Mouse (Mus musculus) frontal cortex, postnatal 14 days (tissue): ENCODE data around the gene Egr2.
A peak's percentile ranks its signal among the peaks of the same experiment; 100 is the strongest.

Experiments used
- DNase-seq, 2 experiments: peaks; one replicate each; pipeline ENCODE4 v3.0.0; 2022; ENCODE audit warnings: low spot score in 2 of 2

The Egr2 gene

GRCm38 (mm10) chr10:67538585-67539400 is 3.5 kb downstream of the Egr2 start:
- peak in 1 of 2 experiments; percentile 10 for DNase-seq

- DNase-seq, result no peak
These were observed 4.1 kb downstream of the Egr2 start for GRCm38 (mm10) chr10:67539401-67539730.

DNA sequence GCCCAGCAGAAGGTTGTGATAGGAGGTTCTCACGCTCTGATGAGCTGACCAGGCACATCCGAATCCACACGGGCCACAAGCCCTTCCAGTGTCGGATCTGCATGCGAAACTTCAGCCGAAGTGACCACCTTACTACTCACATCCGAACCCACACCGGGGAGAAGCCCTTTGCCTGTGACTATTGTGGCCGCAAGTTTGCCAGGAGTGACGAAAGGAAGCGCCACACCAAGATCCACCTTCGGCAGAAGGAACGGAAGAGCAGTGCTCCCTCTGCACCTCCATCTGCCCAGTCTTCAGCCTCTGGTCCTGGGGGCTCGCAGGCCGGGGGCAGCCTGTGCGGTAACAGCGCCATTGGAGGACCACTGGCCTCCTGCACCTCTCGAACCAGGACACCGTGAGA is 5.3 kb downstream of the Egr2 start:
- no peak for DNase-seq

- peak in 1 of 2 experiments; percentile 11 for DNase-seq
These were observed 12.6 kb downstream of the Egr2 start for GRCm38 (mm10) chr10:67547850-67548260.

- DNase-seq, result peak; percentile 57
These were observed 13.1 kb downstream of the Egr2 start for GRCm38 (mm10) chr10:67548261-67548854.

DNA sequence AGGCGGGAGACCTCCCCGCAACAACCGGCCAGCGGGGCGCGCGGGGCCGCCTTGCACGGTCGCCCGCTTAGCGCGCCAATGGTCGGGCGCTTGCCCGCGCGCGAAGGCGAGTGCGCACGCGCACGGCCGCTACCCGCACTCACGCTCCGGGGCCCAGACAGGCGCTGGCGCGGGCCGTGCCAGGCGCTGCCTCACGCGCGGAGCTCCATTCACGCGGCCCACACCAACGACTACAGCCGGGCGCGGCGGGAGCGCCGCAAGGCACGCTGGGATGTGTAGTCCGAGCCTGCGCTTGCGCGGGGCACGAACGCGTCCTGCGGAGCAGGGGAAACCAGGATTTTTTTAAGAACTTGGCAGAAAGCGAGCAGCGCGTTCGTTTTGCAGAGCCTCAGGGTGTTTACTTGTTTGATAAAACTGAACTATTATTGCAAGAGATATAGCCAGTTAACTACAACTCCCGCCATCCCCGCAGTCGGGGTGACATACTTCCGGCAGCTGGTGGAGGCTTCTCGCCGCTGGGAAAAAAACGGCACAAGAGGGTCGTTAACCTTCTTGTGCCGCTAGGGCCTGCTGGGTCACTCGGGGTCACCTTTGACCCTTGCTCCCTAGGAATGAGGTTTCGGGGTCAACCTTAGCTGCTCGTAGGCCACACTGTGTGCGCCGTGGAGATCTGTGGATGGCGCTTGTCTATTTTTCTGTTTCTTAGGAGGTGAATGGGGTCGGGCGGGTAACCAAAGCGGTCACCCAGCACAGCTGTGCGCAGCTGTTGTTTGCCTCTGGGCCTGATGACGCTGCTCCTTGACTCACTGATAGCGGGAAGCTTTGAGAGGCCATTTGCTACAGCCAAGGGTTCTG is 13.8 kb downstream of the Egr2 start, which contains the start of gene Ado:
Gene Ado (minus strand): TSS at position 79 of the 855 bp plus-strand sequence.
- peak; percentile 90 to 92 for DNase-seq

GRCm38 (mm10) chr10:67558053-67558452 is 22.8 kb downstream of the Egr2 start:
- DNase-seq, result no peak

DNA sequence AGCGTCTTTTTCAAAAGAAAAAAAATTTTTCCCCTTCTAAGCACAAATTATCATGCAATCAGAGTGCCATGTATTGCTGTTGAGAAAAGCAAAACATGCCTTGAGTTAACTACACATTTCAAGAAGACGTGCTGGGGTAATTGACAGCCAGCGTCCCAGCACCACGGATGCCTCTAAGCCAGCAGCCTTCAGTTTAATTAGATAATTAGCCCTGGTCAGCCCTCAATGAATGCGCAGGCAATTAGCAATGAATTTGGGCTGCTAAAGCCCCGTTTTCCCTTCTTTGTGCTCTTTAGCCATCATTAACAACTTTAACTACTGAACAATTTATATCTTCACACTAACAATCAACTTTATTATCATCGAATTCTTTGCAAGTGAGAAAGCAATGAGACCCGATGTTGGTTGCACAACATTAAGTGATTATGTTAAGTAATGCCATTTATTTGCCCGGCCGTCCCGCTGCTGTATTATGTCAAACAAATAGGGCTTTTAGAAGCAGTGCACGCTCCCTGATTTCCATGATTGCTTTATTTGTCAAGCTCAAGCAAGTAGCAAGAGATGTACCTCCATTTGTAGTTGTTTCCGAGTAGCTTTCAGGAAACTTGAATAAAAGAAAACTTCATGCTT is 24.6 kb downstream of the Egr2 start:
- DNase-seq, result no peak

DNA sequence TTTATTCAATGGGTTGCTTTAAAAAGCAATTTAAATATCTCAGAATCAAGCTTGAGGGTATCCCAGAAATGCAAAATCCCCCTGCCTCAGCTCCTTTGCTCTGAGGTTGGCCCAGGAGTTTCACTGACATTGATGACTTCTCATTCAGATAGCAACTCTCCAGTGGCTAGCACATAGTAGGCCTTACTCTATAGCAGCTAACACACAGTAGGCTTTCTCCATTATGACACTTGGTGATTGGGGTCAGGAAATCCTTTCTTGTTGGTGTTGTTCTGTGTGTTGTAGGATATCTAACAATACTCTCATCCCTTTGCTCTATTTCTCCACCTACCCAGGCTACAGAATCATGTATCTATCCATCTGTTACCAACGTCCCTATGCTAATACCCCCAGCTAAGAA is 25.9 kb downstream of the Egr2 start:
- DNase-seq, result no peak

- DNase-seq, result no peak
These were observed 29.2 kb downstream of the Egr2 start for GRCm38 (mm10) chr10:67564509-67564908.

- DNase-seq, result no peak
These were observed 30.8 kb downstream of the Egr2 start for GRCm38 (mm10) chr10:67566104-67566503.

DNA sequence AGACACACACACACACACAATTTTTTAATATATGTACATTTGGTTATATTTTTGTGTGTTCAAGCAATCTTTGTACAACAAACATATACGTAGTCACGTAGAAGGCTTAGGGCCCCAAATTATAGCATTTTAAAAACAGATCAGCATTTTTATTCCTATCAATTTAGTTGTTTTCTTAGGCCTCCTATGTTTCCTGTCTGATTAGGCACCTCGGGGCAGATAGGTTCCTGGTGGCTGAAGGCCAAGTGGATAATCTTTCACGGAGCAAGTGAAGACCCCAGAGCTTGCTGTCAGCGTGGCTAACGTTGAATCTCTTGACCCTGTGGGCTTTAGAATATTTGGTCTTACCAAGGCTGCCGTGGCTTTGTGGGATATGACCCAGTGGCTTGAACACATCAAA is 34.3 kb downstream of the Egr2 start:
- DNase-seq, result no peak

DNA sequence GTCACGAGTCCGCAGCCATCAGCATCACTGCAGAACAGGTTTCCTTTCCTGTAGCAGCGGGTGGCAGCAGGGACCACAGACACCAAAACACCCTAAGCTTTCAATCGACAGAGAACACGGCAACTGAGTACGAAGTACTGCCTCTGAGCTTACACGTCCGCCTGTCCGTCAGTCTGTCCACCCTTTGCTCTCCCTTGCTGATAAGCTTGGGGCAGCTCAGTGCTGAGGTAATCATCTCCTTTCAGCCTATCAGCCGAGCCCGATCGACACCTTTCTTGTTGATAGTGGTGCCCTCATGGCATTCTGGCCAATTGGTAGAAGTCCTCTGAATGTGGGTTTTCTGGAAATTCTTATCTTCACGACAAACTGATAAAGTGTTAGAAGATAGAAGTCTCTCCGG is 36.2 kb downstream of the Egr2 start:
- no peak for DNase-seq

DNA sequence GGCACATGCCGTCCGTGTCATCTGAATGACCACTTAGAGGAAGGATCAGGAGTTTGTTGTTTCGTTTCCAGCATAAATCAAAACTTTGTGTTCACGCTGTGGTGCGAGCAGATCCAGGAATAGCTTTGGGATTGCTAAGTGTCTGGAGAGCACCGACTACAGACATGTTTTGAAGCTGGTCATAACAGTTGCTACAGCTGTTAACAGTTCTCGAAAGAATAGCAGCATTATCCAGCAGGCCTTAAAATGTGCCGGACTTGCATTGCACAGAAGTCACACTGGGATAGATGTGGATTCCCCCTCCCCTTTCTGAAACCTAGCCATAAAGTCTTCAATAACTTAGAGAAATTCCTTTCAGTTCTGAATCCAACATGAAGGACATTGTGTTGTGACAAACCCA is 38.0 kb downstream of the Egr2 start:
- no peak for DNase-seq

- no peak for DNase-seq
These were observed 44.6 kb downstream of the Egr2 start for GRCm38 (mm10) chr10:67579830-67580229.

DNA sequence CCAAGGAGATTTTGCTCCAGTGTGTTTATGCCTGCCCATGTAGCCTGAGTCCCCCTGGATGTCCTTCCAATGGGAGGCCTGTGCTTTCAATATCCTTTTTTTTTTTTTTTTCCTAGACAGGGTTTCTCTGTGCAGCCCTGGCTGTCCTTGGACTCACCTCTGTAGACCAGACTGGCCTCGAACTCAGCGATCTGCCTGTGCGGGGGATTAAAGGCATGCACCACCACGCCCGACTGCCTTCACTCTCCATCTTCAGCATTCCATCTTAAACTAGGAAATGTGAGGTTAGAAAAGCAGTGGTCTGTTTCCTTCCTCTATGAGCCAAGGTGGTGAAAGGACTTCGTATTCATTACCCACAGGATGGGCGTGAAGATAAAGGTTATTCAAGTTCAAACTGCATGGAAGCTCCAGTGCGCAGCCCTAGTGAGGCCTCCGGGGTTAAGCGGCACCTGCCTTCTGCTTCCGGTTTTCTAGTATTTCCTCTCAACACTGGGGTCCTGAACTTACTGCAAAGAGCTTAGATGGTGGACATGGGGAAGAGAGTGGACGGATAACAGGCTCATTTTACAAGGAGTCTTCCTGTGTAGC is 46.5 kb downstream of the Egr2 start:
- DNase-seq, result no peak

GRCm38 (mm10) chr10:67585873-67586610 is 50.8 kb downstream of the Egr2 start:
- DNase-seq, result no peak
